Comparison of ENCODE assay signal across 23 mouse cellular contexts in genomic region chr9:66102668-66103067, GRCm38 (mm10).
"Had no signal": no experiment of that assay in that cellular context is flagged by ENCODE, and none has a peak within 500 bp of the region (broad histone marks: within the 10 kb centered on the region; RNA-seq: fewer than 3 reads in every experiment).

No protein-coding gene starts in this region.

- H3K4me3 ChIP-seq: heart, embryonic 13.5 days; heart, embryonic 15.5 days; hindbrain, embryonic 13.5 days; hindbrain, embryonic 15.5 days; kidney, embryonic 15.5 days; limb, embryonic 13.5 days; limb, embryonic 15.5 days; liver, embryonic 12.5 days had no signal

- H3K9ac ChIP-seq: forebrain, postnatal 0 days; heart, embryonic 13.5 days; heart, embryonic 15.5 days; hindbrain, embryonic 13.5 days; hindbrain, embryonic 15.5 days; kidney, embryonic 15.5 days; limb, embryonic 13.5 days; limb, embryonic 15.5 days; liver, embryonic 12.5 days had no signal

- H3K4me1 ChIP-seq: heart, embryonic 13.5 days; heart, embryonic 15.5 days; hindbrain, embryonic 13.5 days; hindbrain, embryonic 15.5 days; kidney, embryonic 15.5 days; limb, embryonic 13.5 days; limb, embryonic 15.5 days had no signal

- H3K27ac ChIP-seq: heart, embryonic 13.5 days; heart, embryonic 15.5 days; hindbrain, embryonic 13.5 days; hindbrain, embryonic 15.5 days; hindbrain, postnatal 0 days; kidney, embryonic 15.5 days; kidney, postnatal 0 days; limb, embryonic 13.5 days; limb, embryonic 15.5 days; liver, embryonic 12.5 days had no signal

- DNase-seq: forebrain, postnatal 0 days; gastrocnemius, postnatal 14 days; gastrocnemius, postnatal 36 days; heart, adult 18-20 months; heart, postnatal 14 days; heart, postnatal 36 days; kidney, adult 11 months; kidney, adult 2 months; kidney, adult 9 months; kidney, postnatal 14 days; kidney, postnatal 36 days; layer of hippocampus, postnatal 36 days; left cerebral cortex, postnatal 4 days had no signal

- H3K27me3 ChIP-seq: heart, embryonic 13.5 days; heart, embryonic 15.5 days; hindbrain, embryonic 13.5 days; hindbrain, embryonic 15.5 days; kidney, embryonic 15.5 days; limb, embryonic 13.5 days; limb, embryonic 15.5 days; liver, embryonic 12.5 days had no signal
